Mouse (Mus musculus): ENCODE measurements around the gene Snx29. TPM values are rescaled to one million over a fixed set of nuclear protein-coding genes. Genes with fewer than 3 reads are reported as not detected.

The Snx29 gene
- polyA plus RNA-seq, 1 experiment from 2014 or later = 11.4 TPM

GRCm38 (mm10) chr16:11696767-11697166 lies 374.1 kb downstream of the Snx29 start:
- no peak overlapping the region for H3K4me2 ChIP-seq (ENCODE audit: low read depth, low read length)
- no peaks in the 10 kb centered on the region for H3K9me3 ChIP-seq (ENCODE audit: control insufficient read depth, low read length)
- H3K9ac ChIP-seq (ENCODE audit: low read length) = no peak overlapping the region
- H3K4me3 ChIP-seq (ENCODE audit: low read length) = no peak overlapping the region
- no peaks in the 10 kb centered on the region for H3K27me3 ChIP-seq (ENCODE audit: control insufficient read depth, insufficient read depth, low read depth, low read length)
- ATAC-seq (ENCODE audit: low read depth) = no peak
- H3K36me3 ChIP-seq (ENCODE audit: control insufficient read depth, insufficient read depth, low read length) = no peaks in the 10 kb centered on the region
- no peak overlapping the region for H3K27ac ChIP-seq (ENCODE audit: low read length)
- no peaks in the 10 kb centered on the region for H3K4me1 ChIP-seq (replicated peaks; ENCODE audit: control insufficient read depth, insufficient read depth, low read length)
- 69% methylated on average over 3 of the region's 3 CpGs for WGBS

- Histone ChIP-seq H3K4me1 (replicated peaks; ENCODE audit: control insufficient read depth, insufficient read depth, low read length) (no peaks in the 10 kb centered on the region), H3K36me3 (ENCODE audit: control insufficient read depth, insufficient read depth, low read length) (no peaks in the 10 kb centered on the region), H3K9ac (ENCODE audit: low read length) (no peak overlapping the region), H3K4me2 (ENCODE audit: low read depth, low read length) (no peak overlapping the region), H3K9me3 (ENCODE audit: control insufficient read depth, low read length) (no peaks in the 10 kb centered on the region), H3K27ac (ENCODE audit: low read length) (no peak overlapping the region), H3K27me3 (ENCODE audit: control insufficient read depth, insufficient read depth, low read depth, low read length) (no peaks in the 10 kb centered on the region), H3K4me3 (ENCODE audit: low read length) (no peak overlapping the region)
- ATAC-seq (ENCODE audit: low read depth) = peak; percentile 38; the same call in 1 of the 2 replicates
- 66% methylated on average over 8 of the region's 8 CpGs for WGBS
Observed at GRCm38 (mm10) chr16:11697710-11698357, 375.1 kb downstream of the Snx29 start.

GRCm38 (mm10) chr16:11701579-11701978 lies 378.9 kb downstream of the Snx29 start:
- H3K9ac ChIP-seq (ENCODE audit: low read length) = no peak overlapping the region
- 84% methylated on average over 1 of the region's 1 CpGs for WGBS
- no peaks in the 10 kb centered on the region for H3K9me3 ChIP-seq (ENCODE audit: control insufficient read depth, low read length)
- H3K27me3 ChIP-seq (ENCODE audit: control insufficient read depth, insufficient read depth, low read depth, low read length) = no peaks in the 10 kb centered on the region
- H3K4me2 ChIP-seq (ENCODE audit: low read depth, low read length) = no peak overlapping the region
- no peak for ATAC-seq (ENCODE audit: low read depth)
- H3K4me3 ChIP-seq (ENCODE audit: low read length) = no peak overlapping the region
- H3K4me1 ChIP-seq (replicated peaks; ENCODE audit: control insufficient read depth, insufficient read depth, low read length) = no peaks in the 10 kb centered on the region
- H3K36me3 ChIP-seq (ENCODE audit: control insufficient read depth, insufficient read depth, low read length) = no peaks in the 10 kb centered on the region
- H3K27ac ChIP-seq (ENCODE audit: low read length) = no peak overlapping the region

GRCm38 (mm10) chr16:11704096-11704495 lies 381.4 kb downstream of the Snx29 start:
- Histone ChIP-seq H3K9ac (ENCODE audit: low read length) (no peak overlapping the region), H3K27ac (ENCODE audit: low read length) (no peak overlapping the region), H3K4me1 (replicated peaks; ENCODE audit: control insufficient read depth, insufficient read depth, low read length) (no peaks in the 10 kb centered on the region), H3K4me3 (ENCODE audit: low read length) (no peak overlapping the region), H3K36me3 (ENCODE audit: control insufficient read depth, insufficient read depth, low read length) (no peaks in the 10 kb centered on the region), H3K27me3 (ENCODE audit: control insufficient read depth, insufficient read depth, low read depth, low read length) (no peaks in the 10 kb centered on the region), H3K9me3 (ENCODE audit: control insufficient read depth, low read length) (no peaks in the 10 kb centered on the region), H3K4me2 (ENCODE audit: low read depth, low read length) (no peak overlapping the region)
- no peak for ATAC-seq (ENCODE audit: low read depth)
- 58% methylated on average over 5 of the region's 5 CpGs for whole genome bisulfite sequencing

- Histone ChIP-seq H3K27me3 (ENCODE audit: control insufficient read depth, insufficient read depth, low read depth, low read length) (no peaks in the 10 kb centered on the region), H3K4me3 (ENCODE audit: low read length) (no peak overlapping the region), H3K9ac (ENCODE audit: low read length) (no peak overlapping the region), H3K27ac (ENCODE audit: low read length) (no peak overlapping the region), H3K9me3 (ENCODE audit: control insufficient read depth, low read length) (no peaks in the 10 kb centered on the region), H3K4me2 (ENCODE audit: low read depth, low read length) (no peak overlapping the region), H3K36me3 (ENCODE audit: control insufficient read depth, insufficient read depth, low read length) (no peaks in the 10 kb centered on the region), H3K4me1 (replicated peaks; ENCODE audit: control insufficient read depth, insufficient read depth, low read length) (no peaks in the 10 kb centered on the region)
- ATAC-seq (ENCODE audit: low read depth) = no peak
- 75% methylated on average over 4 of the region's 4 CpGs for WGBS
Observed at GRCm38 (mm10) chr16:11705456-11705855, 382.7 kb downstream of the Snx29 start.

- H3K9ac ChIP-seq (ENCODE audit: low read length) = no peak overlapping the region
- no peaks in the 10 kb centered on the region for H3K27me3 ChIP-seq (ENCODE audit: control insufficient read depth, insufficient read depth, low read depth, low read length)
Observed at GRCm38 (mm10) chr16:11708097-11708496, 385.4 kb downstream of the Snx29 start.

GRCm38 (mm10) chr16:11709382-11709781 lies 386.7 kb downstream of the Snx29 start:
- Histone ChIP-seq H3K27ac (ENCODE audit: low read length) (no peak overlapping the region), H3K27me3 (ENCODE audit: control insufficient read depth, insufficient read depth, low read depth, low read length) (no peaks in the 10 kb centered on the region), H3K9ac (ENCODE audit: low read length) (no peak overlapping the region), H3K36me3 (ENCODE audit: control insufficient read depth, insufficient read depth, low read length) (no peaks in the 10 kb centered on the region), H3K4me1 (replicated peaks; ENCODE audit: control insufficient read depth, insufficient read depth, low read length) (no peaks in the 10 kb centered on the region), H3K9me3 (ENCODE audit: control insufficient read depth, low read length) (no peaks in the 10 kb centered on the region), H3K4me3 (ENCODE audit: low read length) (no peak overlapping the region), H3K4me2 (ENCODE audit: low read depth, low read length) (no peak overlapping the region)
- 65% methylated on average over 4 of the region's 4 CpGs for WGBS
- ATAC-seq (ENCODE audit: low read depth) = no peak

More at GRCm38 (mm10) chr16:11708097-11708496, 385.4 kb downstream of the Snx29 start:
- Histone ChIP-seq H3K9me3 (ENCODE audit: control insufficient read depth, low read length) (no peaks in the 10 kb centered on the region), H3K36me3 (ENCODE audit: control insufficient read depth, insufficient read depth, low read length) (no peaks in the 10 kb centered on the region), H3K4me1 (replicated peaks; ENCODE audit: control insufficient read depth, insufficient read depth, low read length) (no peaks in the 10 kb centered on the region), H3K27ac (ENCODE audit: low read length) (no peak overlapping the region), H3K4me2 (ENCODE audit: low read depth, low read length) (no peak overlapping the region), H3K4me3 (ENCODE audit: low read length) (no peak overlapping the region)
- WGBS = 90% methylated on average over 2 of the region's 2 CpGs
- no peak for ATAC-seq (ENCODE audit: low read depth)

- no peaks in the 10 kb centered on the region for H3K27me3 ChIP-seq (ENCODE audit: control insufficient read depth, insufficient read depth, low read depth, low read length)
- H3K9me3 ChIP-seq (ENCODE audit: control insufficient read depth, low read length) = no peaks in the 10 kb centered on the region
- no peak overlapping the region for H3K9ac ChIP-seq (ENCODE audit: low read length)
- no peaks in the 10 kb centered on the region for H3K4me1 ChIP-seq (replicated peaks; ENCODE audit: control insufficient read depth, insufficient read depth, low read length)
- no peak overlapping the region for H3K4me2 ChIP-seq (ENCODE audit: low read depth, low read length)
- no peak overlapping the region for H3K27ac ChIP-seq (ENCODE audit: low read length)
- WGBS = 54% methylated on average over 5 of the region's 5 CpGs
- peak; percentile 12; the same call in 1 of the 2 replicates for ATAC-seq (ENCODE audit: low read depth)
- H3K36me3 ChIP-seq (ENCODE audit: control insufficient read depth, insufficient read depth, low read length) = no peaks in the 10 kb centered on the region
- H3K4me3 ChIP-seq (ENCODE audit: low read length) = no peak overlapping the region
Observed at GRCm38 (mm10) chr16:11709999-11710667, 387.4 kb downstream of the Snx29 start.

- WGBS = 47% methylated on average over 2 of the region's 2 CpGs
- Histone ChIP-seq H3K4me2 (ENCODE audit: low read depth, low read length) (no peak overlapping the region), H3K4me3 (ENCODE audit: low read length) (no peak overlapping the region), H3K27ac (ENCODE audit: low read length) (no peak overlapping the region), H3K4me1 (replicated peaks; ENCODE audit: control insufficient read depth, insufficient read depth, low read length) (no peaks in the 10 kb centered on the region), H3K27me3 (ENCODE audit: control insufficient read depth, insufficient read depth, low read depth, low read length) (no peaks in the 10 kb centered on the region), H3K36me3 (ENCODE audit: control insufficient read depth, insufficient read depth, low read length) (no peaks in the 10 kb centered on the region), H3K9ac (ENCODE audit: low read length) (no peak overlapping the region), H3K9me3 (ENCODE audit: control insufficient read depth, low read length) (no peaks in the 10 kb centered on the region)
- no peak for ATAC-seq (ENCODE audit: low read depth)
Observed at GRCm38 (mm10) chr16:11713265-11713865, 390.7 kb downstream of the Snx29 start.
